Mouse (Mus musculus) heart, embryonic 16.5 days (tissue): ENCODE results near the gene Nacc1. TPM values are rescaled to one million over a fixed set of nuclear protein-coding genes. Genes with fewer than 3 reads are reported as not detected.

Experiments
- ATAC-seq: fragments of 200-750 bp; cut with Nextera tagmentation; replicated peaks from 2 replicates; pipeline ENCODE4 v1.8.0; 2017; ENCODE audit warnings: moderate number of reproducible peaks; ENCODE audit not compliant: insufficient read depth, low FRiP score; ENCODE audit errors: extremely low read depth
- H3K27ac ChIP-seq: fragments of 300-500 bp; sonication (generic); 2 replicates; pipeline ENCODE4 v1.5.1; 2014; ENCODE audit warnings: mild to moderate bottlenecking, low read length, control low read depth, moderate library complexity
- H3K27me3 ChIP-seq: fragments of 300-500 bp; sonication (generic); 2 replicates; pipeline ENCODE4 v1.6.1; 2014; ENCODE audit warnings: low read length, mixed read lengths; ENCODE audit not compliant: control insufficient read depth, insufficient read depth
- H3K36me3 ChIP-seq: fragments of 300-500 bp; sonication (generic); 2 replicates; pipeline ENCODE4 v1.6.1; 2014; ENCODE audit not compliant: control insufficient read depth, insufficient read depth
- H3K4me1 ChIP-seq: fragments of 300-500 bp; sonication (generic); 2 replicates; pipeline ENCODE4 v1.6.1; 2014; ENCODE audit warnings: low read length, mixed read lengths; ENCODE audit not compliant: control insufficient read depth, insufficient read depth
- H3K4me2 ChIP-seq: fragments of 300-500 bp; sonication (generic); 2 replicates; pipeline ENCODE4 v1.6.1; 2014; ENCODE audit warnings: low read depth, mild to moderate bottlenecking, control low read depth, low read length
- H3K4me3 ChIP-seq: fragments of 300-500 bp; sonication (generic); 2 replicates; pipeline ENCODE4 v1.5.1; 2014; ENCODE audit warnings: mild to moderate bottlenecking, control low read depth, low read length
- H3K9ac ChIP-seq: fragments of 300-500 bp; sonication (generic); 2 replicates; pipeline ENCODE4 v1.6.1; 2014; ENCODE audit warnings: low read length, control low read depth
- H3K9me3 ChIP-seq: fragments of 300-500 bp; sonication (generic); replicated peaks from 2 replicates; pipeline ENCODE4 v1.6.1; 2016; ENCODE audit warnings: low read length; ENCODE audit not compliant: control insufficient read depth
- WGBS: fragments of 180-500 bp; shearing (Covaris S2); extraction: QIAGEN DNeasy Blood & Tissue Kit; methylation state at CpG from one replicate; pipeline ENCODE4 v1.1.7; 2014; 5-methylcytosine and 5-hydroxymethylcytosine counted together
- polyA plus RNA-seq: library from polyadenylated mRNA; unstranded; fragments of >200 nt; fragmentation: Nextera tagmentation; extraction: Ambion mirVana; gene quantifications from 2 replicates; pipeline ENCODE4 v1.2.1, GENCODE M21; 2015

The Nacc1 gene
- polyA plus RNA-seq, 1 experiment from 2014 or later: 11.7 TPM

DNA sequence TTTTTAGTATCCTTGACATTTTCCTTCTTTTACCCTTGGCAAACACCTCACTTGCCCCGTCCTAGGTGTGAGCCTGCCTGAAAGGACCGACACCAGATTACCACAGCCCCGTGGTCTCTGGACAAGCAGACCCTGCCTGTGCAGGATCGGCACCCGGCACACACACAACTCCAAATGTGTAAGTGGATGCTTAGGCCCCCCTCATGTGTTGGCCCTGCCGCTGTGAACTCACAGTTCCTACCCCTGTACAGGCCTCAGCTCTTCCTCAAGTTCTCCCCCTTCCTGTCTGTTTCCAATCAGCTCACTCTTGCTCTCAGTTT lies 34.8 kb upstream of the Nacc1 start:
- Histone ChIP-seq H3K4me3 (no peak overlapping the region), H3K9me3 (no peaks in the 10 kb centered on the region), H3K4me2 (peak overlapping the region; percentile 43), H3K9ac (peak overlapping the region; percentile 56), H3K4me1 (peaks cover 48% of the 10 kb centered on the region), H3K27ac (peak overlapping the region; percentile 93), H3K36me3 (peaks cover 7% of the 10 kb centered on the region; the same call in 1 of the 2 replicates), H3K27me3 (no peaks in the 10 kb centered on the region)
- WGBS: 60% methylated on average over 6 of the region's 6 CpGs
- no peak for ATAC-seq

DNA sequence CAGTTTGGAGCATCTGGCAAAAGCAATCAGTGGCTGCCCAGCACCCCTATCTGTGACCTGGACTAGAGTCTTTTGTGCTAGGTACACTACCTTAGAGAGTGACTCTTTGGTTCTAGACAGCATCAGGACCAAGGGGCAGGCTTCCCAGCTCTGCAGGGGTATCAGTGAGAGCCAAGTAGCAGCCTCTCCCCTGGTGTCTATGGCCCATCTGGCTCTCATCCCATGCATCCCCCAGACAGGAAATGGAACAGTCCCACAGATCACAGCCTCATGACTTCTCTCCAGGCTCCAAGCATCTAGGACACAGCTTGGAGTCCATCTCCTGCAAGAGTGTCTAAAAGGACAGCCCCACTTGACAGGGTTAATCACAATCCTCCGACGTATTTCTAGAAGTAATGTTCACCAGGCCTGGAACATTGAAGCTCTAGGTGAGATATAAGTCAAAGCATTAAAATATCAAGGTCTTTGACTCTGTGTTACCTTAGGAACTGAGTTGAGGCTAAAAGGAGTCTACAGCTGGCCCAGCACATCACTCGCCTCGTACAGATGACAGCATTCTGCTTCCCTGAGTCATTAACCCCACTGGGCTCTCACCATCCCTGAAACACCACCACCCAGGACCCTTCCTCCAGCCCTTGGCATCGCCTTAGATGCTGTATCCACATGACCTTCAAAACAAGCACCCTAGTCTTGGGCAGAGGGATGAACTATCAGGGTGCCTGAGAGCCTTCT lies 31.5 kb upstream of the Nacc1 start:
- Histone ChIP-seq H3K27ac (no peak overlapping the region), H3K27me3 (peaks cover 8% of the 10 kb centered on the region; the same call in 1 of the 2 replicates), H3K4me3 (no peak overlapping the region), H3K4me2 (no peak overlapping the region), H3K4me1 (peaks cover 24% of the 10 kb centered on the region), H3K9me3 (no peaks in the 10 kb centered on the region), H3K36me3 (peaks cover 4% of the 10 kb centered on the region; the same call in 1 of the 2 replicates), H3K9ac (no peak overlapping the region)
- WGBS: 79% methylated on average over 5 of the region's 5 CpGs
- no peak for ATAC-seq

DNA sequence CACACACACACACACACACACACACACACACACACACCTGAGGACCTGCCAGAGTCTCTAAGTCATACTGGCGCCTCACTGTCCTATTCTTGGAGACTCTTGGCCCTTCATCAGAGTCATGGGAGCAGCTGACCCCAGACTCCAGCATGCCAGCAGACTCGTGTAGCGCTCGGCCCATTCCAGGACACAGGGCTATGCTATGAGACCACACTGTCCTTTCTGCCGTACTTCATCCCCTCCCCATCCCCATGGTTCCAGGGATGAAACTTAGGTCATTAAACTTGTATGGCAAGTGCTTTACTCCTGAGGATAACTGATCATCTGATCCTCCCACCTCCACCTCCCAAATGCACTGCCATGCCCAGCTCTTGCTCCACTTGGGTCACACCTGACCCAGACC lies 30.8 kb upstream of the Nacc1 start:
- WGBS: 73% methylated on average over 5 of the region's 5 CpGs
- H3K9ac ChIP-seq: no peak overlapping the region
- peaks cover 4% of the 10 kb centered on the region; the same call in 1 of the 2 replicates for H3K36me3 ChIP-seq
- H3K4me2 ChIP-seq: no peak overlapping the region
- no peak for ATAC-seq
- no peak overlapping the region for H3K4me3 ChIP-seq
- no peak overlapping the region for H3K27ac ChIP-seq
- H3K4me1 ChIP-seq: peaks cover 18% of the 10 kb centered on the region
- H3K9me3 ChIP-seq: no peaks in the 10 kb centered on the region
- H3K27me3 ChIP-seq: peaks cover 8% of the 10 kb centered on the region; the same call in 1 of the 2 replicates

DNA sequence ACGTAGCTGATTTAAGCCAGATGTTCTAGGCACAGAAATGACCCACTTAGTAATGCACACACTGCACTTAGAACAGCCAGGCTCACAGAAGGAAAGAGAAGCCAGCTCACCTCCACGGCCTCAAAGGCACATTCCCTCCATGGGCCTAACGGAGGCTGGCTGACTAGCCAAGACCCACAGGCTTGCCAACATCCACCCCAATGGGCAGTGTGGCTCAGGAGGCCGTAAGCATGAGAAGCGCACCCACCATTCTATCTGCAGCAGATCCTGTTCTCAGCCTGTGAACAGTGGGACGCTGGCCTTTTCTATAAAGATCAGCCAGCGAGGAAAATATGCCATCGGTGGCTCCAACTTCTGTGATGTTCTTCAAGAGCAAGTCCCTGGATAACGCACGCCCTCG lies 29.1 kb upstream of the Nacc1 start:
- Histone ChIP-seq H3K27ac (no peak overlapping the region), H3K9ac (no peak overlapping the region), H3K36me3 (peaks cover 4% of the 10 kb centered on the region; the same call in 1 of the 2 replicates), H3K27me3 (peaks cover 8% of the 10 kb centered on the region; the same call in 1 of the 2 replicates), H3K9me3 (no peaks in the 10 kb centered on the region), H3K4me1 (peaks cover 11% of the 10 kb centered on the region), H3K4me3 (no peak overlapping the region), H3K4me2 (no peak overlapping the region)
- WGBS: 88% methylated on average over 11 of the region's 11 CpGs
- ATAC-seq: no peak

DNA sequence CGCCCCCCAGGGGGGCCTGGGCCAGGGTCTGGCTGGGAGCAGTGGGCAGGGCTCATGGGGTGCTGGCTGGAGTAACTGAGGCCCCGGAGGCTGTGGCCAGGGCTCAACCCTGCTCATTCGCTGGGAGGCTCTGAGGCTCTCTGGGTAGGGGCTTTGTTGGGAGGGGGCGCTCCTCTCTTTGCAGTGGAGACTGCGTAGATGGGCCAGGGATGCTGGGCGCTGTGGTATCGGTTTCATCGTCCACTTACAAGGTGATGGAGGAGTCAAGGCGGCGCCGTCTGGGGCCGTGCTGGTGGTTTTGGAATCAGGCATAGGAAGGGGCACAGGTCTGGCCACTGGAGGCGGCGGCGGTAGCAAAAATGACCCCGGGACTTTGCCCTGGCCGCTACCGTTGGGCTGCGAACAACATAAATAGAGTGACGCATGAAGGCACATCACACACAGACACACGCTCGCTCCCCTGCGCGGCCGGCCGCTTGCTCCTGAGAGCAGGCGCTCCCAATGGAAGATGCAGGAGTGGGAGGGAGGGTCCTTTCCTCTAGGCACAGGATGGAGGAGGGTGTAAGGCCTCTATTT lies 28.3 kb upstream of the Nacc1 start:
- no peak overlapping the region for H3K9ac ChIP-seq
- 32% methylated on average over 27 of the region's 27 CpGs for WGBS
- H3K4me2 ChIP-seq: no peak overlapping the region
- peaks cover 14% of the 10 kb centered on the region for H3K4me1 ChIP-seq
- H3K4me3 ChIP-seq: no peak overlapping the region
- H3K27ac ChIP-seq: no peak overlapping the region
- H3K9me3 ChIP-seq: no peaks in the 10 kb centered on the region
- peaks cover 8% of the 10 kb centered on the region; the same call in 1 of the 2 replicates for H3K27me3 ChIP-seq
- no peaks in the 10 kb centered on the region for H3K36me3 ChIP-seq
- ATAC-seq: no peak

DNA sequence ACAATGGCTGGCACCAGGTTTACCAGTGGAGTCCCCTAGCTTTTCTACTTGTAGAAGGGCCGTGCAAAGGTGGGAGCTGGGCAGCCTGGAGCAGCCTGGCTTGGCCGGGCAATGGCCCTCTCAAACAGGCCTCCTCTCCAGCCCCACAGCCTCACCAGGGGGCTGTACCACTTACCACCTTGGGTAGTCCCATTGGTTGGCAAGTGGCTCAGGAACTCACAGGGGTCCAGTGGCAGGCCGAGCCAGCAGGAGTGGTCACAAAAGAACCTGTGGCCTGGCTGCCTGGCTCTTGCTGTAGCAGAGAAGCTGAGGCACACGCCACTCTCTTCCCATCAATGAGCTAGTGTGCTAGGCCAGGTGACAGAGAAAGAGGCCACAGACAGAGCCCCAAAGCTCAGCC lies 26.5 kb upstream of the Nacc1 start:
- Histone ChIP-seq H3K4me2 (no peak overlapping the region), H3K4me3 (no peak overlapping the region), H3K27me3 (peaks cover 8% of the 10 kb centered on the region; the same call in 1 of the 2 replicates), H3K36me3 (no peaks in the 10 kb centered on the region), H3K9me3 (no peaks in the 10 kb centered on the region), H3K9ac (no peak overlapping the region), H3K4me1 (peaks cover 14% of the 10 kb centered on the region), H3K27ac (peak overlapping the region; percentile 81)
- 77% methylated on average over 4 of the region's 4 CpGs for WGBS
- ATAC-seq: no peak

DNA sequence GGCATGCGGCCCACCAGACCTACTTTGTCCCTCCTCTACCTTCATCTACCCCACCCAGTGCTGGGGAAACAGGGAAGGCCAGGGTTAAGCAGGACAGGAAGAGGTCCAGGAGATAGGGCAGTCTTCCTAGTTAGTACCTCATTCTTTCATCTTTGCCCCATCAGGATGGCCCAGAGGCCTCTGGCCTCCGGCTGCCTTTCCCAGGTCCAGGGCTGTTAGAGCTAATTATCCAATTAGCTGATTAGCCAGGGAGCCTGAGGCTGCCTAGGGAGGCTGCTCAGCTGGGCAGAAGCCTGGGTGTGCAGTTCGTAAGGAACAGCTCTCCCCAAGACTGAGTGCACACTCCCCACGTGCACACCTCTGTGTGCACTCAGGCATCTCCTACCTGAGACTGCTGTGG lies 25.7 kb upstream of the Nacc1 start:
- H3K36me3 ChIP-seq: no peaks in the 10 kb centered on the region
- no peak overlapping the region for H3K4me3 ChIP-seq
- H3K9me3 ChIP-seq: no peaks in the 10 kb centered on the region
- H3K27ac ChIP-seq: peak overlapping the region; percentile 81
- H3K4me2 ChIP-seq: no peak overlapping the region
- H3K9ac ChIP-seq: peak overlapping the region; percentile 45; the same call in 1 of the 2 replicates
- 68% methylated on average over 4 of the region's 4 CpGs for WGBS
- H3K4me1 ChIP-seq: peaks cover 17% of the 10 kb centered on the region
- ATAC-seq: no peak
- H3K27me3 ChIP-seq: peaks cover 12% of the 10 kb centered on the region

DNA sequence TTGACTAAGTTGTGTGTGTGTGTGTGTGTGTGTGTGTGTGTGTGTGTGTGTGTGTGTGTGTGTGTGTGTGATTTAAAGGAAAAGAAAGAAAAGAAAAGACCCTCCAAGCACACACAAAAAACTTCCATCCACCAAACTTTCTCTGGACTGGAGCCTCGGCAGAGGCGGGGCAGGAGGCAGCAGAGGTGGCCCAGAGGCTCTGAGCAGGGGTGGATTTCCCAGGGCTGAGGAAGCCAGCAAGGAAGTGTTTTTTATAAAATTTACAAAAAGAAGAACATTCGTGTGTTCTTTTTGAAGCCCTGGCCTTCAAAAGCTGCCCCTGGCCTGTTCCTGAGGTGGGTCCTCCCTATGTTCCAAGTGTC lies 25.1 kb upstream of the Nacc1 start:
- H3K4me1 ChIP-seq: peaks cover 20% of the 10 kb centered on the region
- peak overlapping the region; percentile 45; the same call in 1 of the 2 replicates for H3K9ac ChIP-seq
- ATAC-seq: peak; percentile 38; the same call in 1 of the 2 replicates
- no peaks in the 10 kb centered on the region for H3K9me3 ChIP-seq
- H3K27ac ChIP-seq: peak overlapping the region; percentile 81
- peaks cover 18% of the 10 kb centered on the region for H3K27me3 ChIP-seq
- H3K4me2 ChIP-seq: no peak overlapping the region
- 0 out of 2 replicates have a peak, but pooled peaks cover 3% of the 10 kb centered on the region for H3K36me3 ChIP-seq
- 36% methylated on average over 3 of the region's 3 CpGs for WGBS
- H3K4me3 ChIP-seq: no peak overlapping the region
